Mouse (Mus musculus) embryo, embryonic 10 days (tissue): ENCODE measurements at regions not wholly inside any gene's neighbourhood (a gene's known extent, or its start where the extent isn't known, plus 50 kb on each side); places are given as distances from the start of the nearest gene placed in this dataset.
"Not testable (repeated sequence)": the region's sequence is repeated elsewhere in the genome, so short reads cannot be mapped to it uniquely, and the experiment has no call there.

Source experiments
- DNase-seq: peaks from one replicate; pipeline ENCODE4 v3.0.0-alpha.2; 2015; ENCODE audit warnings: low spot score

- no peak for DNase-seq
Observed at GRCm38 (mm10) chr3:54541389-54541788, 151.2 kb upstream of the Supt20 start.

- no peak for DNase-seq
Observed at GRCm38 (mm10) chr3:54545393-54545792, 147.2 kb upstream of the Supt20 start.

GRCm38 (mm10) chr3:54551908-54552307 lies 140.7 kb upstream of the Supt20 start:
- no peak for DNase-seq

GRCm38 (mm10) chr3:54555954-54556353 lies 136.7 kb upstream of the Supt20 start:
- peak; percentile 12 for DNase-seq

- DNase-seq: no peak
Observed at GRCm38 (mm10) chr3:54559053-54559452, 133.6 kb upstream of the Supt20 start.

GRCm38 (mm10) chr3:54559527-54559926 lies 133.1 kb upstream of the Supt20 start:
- DNase-seq: no peak

GRCm38 (mm10) chr3:54560056-54560922 lies 132.3 kb upstream of the Supt20 start:
- DNase-seq: no peak

GRCm38 (mm10) chr3:54567329-54567728 lies 125.3 kb upstream of the Supt20 start:
- no peak for DNase-seq

GRCm38 (mm10) chr3:54568096-54568495 lies 124.5 kb upstream of the Supt20 start:
- DNase-seq: no peak

GRCm38 (mm10) chr3:54570501-54570900 lies 122.1 kb upstream of the Supt20 start:
- peak; percentile 35 for DNase-seq

GRCm38 (mm10) chr3:54577851-54578250 lies 114.8 kb upstream of the Supt20 start:
- no peak for DNase-seq

GRCm38 (mm10) chr3:54579425-54579824 lies 113.2 kb upstream of the Supt20 start:
- no peak for DNase-seq

GRCm38 (mm10) chr3:54580339-54580738 lies 112.3 kb upstream of the Supt20 start:
- no peak for DNase-seq

- DNase-seq: not testable (repeated sequence)
Observed at GRCm38 (mm10) chr3:54585781-54586180, 106.8 kb upstream of the Supt20 start.

- peak; percentile 60 for DNase-seq
Observed at GRCm38 (mm10) chr3:54587127-54587995, 105.2 kb upstream of the Supt20 start.

- DNase-seq: no peak
Observed at GRCm38 (mm10) chr3:54588198-54588597, 104.4 kb upstream of the Supt20 start.

GRCm38 (mm10) chr3:54589976-54590375 lies 102.6 kb upstream of the Supt20 start:
- DNase-seq: no peak

GRCm38 (mm10) chr3:54591160-54591559 lies 101.4 kb upstream of the Supt20 start:
- DNase-seq: no peak

GRCm38 (mm10) chr3:54592064-54592463 lies 100.5 kb upstream of the Supt20 start:
- DNase-seq: no peak

- DNase-seq: no peak
Observed at GRCm38 (mm10) chr3:54592655-54593428, 99.8 kb upstream of the Supt20 start.

GRCm38 (mm10) chr3:54595193-54595592 lies 97.4 kb upstream of the Supt20 start:
- no peak for DNase-seq
